Mouse (Mus musculus) lung, postnatal 14 days (tissue): ENCODE data around the gene Evx1.

Experiments used
- DNase-seq: peaks from one replicate; pipeline ENCODE4 v3.0.0; 2021

Gene Evx1

GRCm38 (mm10) chr6:52313391-52314303, at the start of gene Evx1:
TSS of gene Evx1 (plus strand) at chr6:52313498.
- DNase-seq: no peak

GRCm38 (mm10) chr6:52264106-52264790, 49.0 kb upstream of the Evx1 start:
- DNase-seq: no peak

- DNase-seq: no peak
Measured at GRCm38 (mm10) chr6:52265306-52265912, 47.9 kb upstream of the Evx1 start.

GRCm38 (mm10) chr6:52265913-52266665, 47.2 kb upstream of the Evx1 start:
- DNase-seq: no peak

- DNase-seq: no peak
Measured at GRCm38 (mm10) chr6:52266666-52266985, 46.7 kb upstream of the Evx1 start.

GRCm38 (mm10) chr6:52267221-52267620, 46.1 kb upstream of the Evx1 start:
- DNase-seq: no peak

- no peak for DNase-seq
Measured at GRCm38 (mm10) chr6:52267691-52268090, 45.6 kb upstream of the Evx1 start.

- DNase-seq: no peak
Measured at GRCm38 (mm10) chr6:52268341-52268740, 45.0 kb upstream of the Evx1 start.

GRCm38 (mm10) chr6:52268756-52269155, 44.5 kb upstream of the Evx1 start:
- DNase-seq: no peak

GRCm38 (mm10) chr6:52270494-52271480, 42.5 kb upstream of the Evx1 start:
- DNase-seq: peak; percentile 80

- no peak for DNase-seq
Measured at GRCm38 (mm10) chr6:52272766-52273655, 40.3 kb upstream of the Evx1 start.

- DNase-seq: no peak
Measured at GRCm38 (mm10) chr6:52273656-52274280, 39.5 kb upstream of the Evx1 start.

GRCm38 (mm10) chr6:52274576-52274975, 38.7 kb upstream of the Evx1 start:
- no peak for DNase-seq

- no peak for DNase-seq
Measured at GRCm38 (mm10) chr6:52275563-52276280, 37.6 kb upstream of the Evx1 start.

- no peak for DNase-seq
Measured at GRCm38 (mm10) chr6:52276382-52276781, 36.9 kb upstream of the Evx1 start.

GRCm38 (mm10) chr6:52276920-52277319, 36.4 kb upstream of the Evx1 start:
- no peak for DNase-seq

- DNase-seq: no peak
Measured at GRCm38 (mm10) chr6:52281084-52281483, 32.2 kb upstream of the Evx1 start.

- no peak for DNase-seq
Measured at GRCm38 (mm10) chr6:52283896-52284295, 29.4 kb upstream of the Evx1 start.

- no peak for DNase-seq
Measured at GRCm38 (mm10) chr6:52290186-52290585, 23.1 kb upstream of the Evx1 start.
